Mouse (Mus musculus) right cerebral cortex, postnatal 14 days (tissue): ENCODE data around the gene Btd.

Experiments
- DNase-seq: peaks from one replicate; pipeline ENCODE4 v3.0.0; 2022

Btd gene

DNA sequence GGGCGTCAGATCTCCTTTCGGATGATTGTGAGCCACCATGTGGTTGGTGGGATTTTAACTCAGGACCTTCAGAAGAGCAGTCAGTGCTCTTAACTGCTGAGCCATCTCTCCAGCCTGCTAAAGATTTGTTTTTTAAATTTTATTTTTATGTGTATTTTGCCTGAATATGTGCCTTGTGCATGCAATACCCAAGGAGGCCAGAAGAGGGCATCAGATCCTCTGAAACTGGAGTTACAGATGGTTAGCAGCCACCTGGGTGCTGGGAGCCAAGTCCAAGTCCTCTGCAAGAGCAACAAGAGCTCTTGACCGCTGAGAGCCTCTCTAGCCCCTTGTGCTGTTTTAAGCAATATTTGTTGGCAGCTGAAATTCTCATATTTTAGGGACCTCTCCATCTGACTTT, 9.5 kb downstream of the Btd start:
- no peak for DNase-seq

DNA sequence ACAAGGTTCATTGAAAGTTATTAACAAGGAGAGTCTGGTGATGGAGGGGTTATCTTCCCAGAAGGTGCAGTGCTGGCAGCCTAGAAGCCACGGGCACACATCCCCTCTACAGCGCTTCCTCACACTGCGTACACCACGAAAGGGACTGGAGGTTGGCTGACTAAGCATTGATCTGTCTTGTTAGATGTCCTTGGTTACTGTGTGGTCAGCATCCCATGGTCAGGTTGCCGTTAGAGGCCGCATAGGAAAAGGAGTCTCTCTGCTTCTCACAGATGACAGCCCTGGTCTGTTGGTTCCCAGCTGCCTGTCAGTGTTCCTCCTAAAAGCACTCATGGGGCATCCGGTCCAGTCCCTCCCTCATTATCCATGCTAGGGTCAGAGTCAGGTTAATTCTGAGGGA, 10.4 kb downstream of the Btd start:
- DNase-seq: no peak

DNA sequence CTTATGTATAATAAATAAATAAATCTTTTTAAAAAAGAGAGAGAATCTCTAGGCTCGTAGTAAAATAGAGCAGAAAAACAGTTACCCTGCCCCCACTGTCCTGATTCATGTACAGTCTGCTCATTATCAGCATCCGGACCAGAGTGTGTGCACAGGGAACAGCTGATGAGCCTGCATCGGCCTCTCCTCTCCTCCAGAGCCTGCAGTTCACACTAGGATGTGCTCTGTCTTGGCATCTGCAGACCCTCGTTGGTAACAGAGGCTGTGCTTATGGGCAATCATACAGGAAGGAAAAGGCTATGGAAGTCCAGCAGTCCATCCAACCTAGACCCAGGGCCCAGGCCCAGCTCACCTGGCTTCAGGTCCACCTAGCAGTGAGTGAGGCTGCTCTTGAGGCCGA, 11.3 kb downstream of the Btd start:
- DNase-seq: no peak

DNA sequence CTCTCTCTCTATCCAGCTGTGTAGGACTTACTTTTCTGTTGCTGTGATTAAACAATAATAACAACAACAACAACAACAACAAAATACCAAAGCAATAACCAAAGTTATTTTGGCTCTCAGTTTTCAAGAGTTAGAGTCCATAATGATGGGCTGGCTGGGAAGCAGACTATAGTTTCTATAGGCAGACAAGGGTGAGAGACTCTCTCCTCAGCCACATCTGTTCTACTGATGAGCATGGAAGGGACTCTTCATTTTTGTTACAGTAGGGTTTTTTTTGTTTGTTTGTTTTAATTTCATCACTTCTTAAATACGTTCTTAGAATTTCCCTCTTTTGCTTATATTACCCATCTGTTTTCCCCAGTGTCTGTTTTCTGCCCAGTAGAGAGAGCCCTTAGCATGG, 11.8 kb downstream of the Btd start:
- no peak for DNase-seq

DNA sequence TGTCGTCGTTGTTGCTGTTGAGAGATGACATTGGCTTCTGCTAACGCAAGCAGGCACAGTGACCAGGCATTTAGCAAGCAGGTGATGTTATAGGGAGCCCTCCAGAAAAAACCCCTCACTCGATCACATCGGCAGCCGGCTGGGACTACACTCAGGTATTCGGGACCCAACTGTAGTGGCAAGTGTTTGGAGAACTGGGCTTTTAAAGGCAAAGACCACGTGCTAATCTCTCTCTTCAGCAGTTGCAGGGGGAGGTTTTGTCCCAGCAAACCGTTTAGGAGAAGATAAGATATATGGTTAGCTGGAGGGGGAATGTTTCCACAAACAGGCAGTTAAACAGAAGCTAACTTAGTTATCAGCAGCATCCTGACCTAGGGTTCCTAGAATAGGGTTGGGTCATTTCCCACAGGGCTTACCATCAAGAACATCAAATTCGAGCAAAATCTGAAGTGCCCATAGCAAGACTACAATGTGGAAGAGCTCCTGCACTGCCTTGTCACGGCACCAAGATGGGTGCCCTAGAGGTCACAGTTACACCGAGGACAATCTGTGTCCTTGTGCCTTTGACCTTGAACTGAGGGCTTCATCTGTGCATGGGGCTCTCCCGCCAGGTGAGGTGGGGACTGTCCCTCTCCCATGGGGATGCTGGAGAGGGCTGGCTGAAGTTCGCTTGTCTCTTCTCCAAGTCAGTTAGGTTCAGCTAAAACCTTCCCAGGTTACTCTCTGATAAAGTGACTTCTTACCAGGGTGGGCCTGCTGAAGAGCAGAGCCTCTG, 12.5 kb downstream of the Btd start:
- DNase-seq: no peak

DNA sequence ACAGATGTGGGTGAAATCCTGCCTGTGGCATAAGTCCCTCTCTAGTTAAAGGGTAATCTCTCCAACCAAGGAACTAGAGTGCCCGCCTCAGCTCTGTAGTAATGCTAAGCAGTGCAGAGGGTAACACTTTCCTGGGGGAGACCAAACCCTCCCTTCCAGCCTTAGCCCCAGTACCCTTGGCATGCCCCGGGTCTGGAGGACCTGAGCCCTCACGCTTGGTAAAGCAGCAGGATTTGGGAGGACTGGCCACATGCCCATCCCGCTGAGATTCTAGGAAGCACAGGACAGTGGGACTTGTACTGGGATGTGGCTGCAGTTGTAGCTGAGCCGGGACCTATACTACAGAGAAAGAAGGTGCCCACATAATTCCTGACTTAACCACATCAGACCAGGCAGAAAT, 14.0 kb downstream of the Btd start:
- no peak for DNase-seq

DNA sequence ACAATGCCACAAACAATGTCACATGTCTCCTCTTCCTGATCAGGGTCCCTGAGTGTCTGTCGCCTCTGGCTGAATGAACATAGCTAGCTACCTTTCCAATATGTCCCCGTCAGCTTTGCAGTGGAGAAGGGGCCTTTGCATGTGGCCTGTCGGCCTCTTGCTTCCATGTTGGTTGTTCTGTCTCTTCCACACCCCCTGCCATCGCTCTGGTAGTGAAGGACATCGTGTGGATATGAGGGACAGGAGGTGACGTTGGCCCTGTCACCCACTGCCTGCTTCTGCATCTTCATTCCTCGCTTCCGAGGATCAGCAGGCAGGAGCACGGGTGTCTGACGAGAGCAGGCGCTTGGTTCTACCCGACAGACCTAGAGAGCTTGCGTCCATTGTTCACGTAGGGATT, 14.6 kb downstream of the Btd start:
- DNase-seq: no peak

DNA sequence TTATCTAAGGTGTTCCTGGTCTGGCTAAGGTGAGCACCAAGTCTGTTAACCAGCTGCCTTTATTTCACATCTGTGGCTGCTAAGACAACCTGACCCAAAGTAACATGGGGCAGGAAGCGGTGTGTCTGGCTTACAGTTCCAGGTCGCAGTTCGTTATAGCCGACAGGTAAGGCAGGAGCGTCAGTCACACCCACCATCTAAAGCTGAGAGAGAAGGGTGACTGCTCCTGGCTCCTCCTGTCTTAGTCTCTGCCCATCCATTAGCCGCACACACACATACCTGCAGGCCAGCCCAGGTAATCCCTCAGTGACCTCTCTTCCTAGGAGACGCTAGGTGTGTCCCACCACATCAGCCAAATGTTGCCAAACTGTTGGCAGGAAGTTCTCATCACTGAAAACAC, 15.6 kb downstream of the Btd start:
- no peak for DNase-seq

DNA sequence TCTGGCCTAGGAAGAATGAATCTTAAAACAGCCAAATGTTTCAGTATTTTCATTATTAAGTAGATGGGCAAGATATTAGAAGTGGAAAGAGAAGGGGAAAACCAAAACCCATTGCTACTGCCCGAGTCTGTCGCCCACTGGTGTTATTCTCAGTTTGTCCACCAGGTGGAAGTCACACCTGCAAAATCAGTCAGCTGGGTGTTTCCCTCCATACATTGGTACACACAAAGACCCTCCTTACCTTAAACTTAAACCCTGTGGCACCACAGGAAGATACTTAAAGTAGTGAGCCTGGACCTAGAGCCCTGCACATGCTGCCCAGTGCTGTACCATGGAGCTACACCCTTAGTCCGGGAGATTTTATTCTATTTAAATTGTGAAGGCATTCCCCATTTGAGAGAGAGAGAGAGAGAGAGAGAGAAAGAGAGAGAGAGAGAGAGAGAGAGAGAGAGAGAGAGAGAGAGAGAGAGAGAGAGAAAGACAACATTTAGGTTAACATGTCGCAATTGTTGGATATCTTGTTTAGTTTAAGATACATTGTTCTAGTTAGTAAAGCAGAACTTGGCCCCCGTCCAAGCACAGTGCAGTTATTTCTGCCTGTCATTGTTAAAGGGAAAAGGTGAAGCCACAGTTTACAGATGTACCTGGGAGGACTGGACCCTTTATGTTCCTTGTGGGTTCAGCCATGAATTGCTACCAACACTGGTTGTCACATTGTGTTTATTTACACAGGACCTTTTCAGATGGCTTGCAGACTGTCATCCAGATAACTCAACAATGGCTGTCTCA, 16.2 kb downstream of the Btd start:
- peak; percentile 68 for DNase-seq

DNA sequence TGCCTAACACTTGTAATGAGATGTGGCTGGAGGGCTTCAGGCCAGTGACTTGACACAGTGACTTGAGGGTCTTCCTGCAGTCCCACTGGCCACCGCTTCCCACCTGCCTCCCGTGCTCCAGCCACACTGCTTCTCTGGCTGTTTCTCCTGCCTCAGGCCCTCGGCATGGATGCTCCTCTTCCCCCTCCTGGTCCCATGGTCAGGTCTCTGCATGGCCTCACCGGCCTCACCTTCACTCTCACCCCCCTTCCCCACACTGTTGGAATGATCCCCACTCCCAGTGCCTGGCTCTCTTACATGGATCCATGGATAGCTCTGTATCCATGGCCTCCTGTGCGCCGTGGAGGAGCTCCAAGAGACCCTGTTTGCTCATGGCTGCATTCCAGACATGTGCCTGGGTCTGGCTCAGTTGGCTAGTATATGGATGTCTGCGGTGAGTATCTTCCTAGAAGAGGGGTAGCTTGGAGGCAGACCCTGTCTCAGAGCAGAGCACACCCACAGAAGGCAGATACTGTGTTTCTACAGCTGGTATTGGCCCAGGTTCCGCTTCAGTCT, 17.4 kb downstream of the Btd start:
- DNase-seq: no peak

DNA sequence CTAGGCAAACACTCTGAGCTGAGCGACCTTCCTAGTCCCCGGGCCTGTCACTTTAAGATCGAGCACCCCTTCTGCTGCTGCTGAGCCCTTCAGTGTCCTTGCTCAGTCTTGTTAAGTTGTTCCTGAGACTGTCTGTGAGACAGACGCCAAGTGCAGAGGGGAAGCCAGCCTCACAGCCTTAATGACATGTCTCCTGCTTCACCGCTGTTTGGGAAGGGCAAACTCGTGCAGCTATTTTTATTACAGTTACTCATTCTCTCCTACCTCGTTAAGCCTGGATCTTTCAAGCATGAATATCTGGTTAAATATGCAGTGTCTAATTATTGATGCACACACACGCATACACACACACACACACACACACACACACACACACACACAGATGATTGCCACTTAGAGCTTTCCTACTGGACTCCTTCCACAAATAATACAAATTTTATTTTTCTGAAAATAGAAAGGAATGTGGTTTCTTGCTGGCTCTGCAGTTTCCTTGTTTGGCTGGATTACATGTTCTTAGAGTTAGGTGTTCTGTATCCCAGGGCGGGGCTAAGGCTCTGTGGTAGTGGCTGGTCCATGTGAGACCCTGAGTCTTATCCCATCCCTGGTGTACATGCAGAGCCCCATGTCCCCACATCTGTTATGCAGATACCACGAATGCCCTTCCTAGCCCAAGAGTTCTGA, 18.8 kb downstream of the Btd start:
- DNase-seq: no peak

DNA sequence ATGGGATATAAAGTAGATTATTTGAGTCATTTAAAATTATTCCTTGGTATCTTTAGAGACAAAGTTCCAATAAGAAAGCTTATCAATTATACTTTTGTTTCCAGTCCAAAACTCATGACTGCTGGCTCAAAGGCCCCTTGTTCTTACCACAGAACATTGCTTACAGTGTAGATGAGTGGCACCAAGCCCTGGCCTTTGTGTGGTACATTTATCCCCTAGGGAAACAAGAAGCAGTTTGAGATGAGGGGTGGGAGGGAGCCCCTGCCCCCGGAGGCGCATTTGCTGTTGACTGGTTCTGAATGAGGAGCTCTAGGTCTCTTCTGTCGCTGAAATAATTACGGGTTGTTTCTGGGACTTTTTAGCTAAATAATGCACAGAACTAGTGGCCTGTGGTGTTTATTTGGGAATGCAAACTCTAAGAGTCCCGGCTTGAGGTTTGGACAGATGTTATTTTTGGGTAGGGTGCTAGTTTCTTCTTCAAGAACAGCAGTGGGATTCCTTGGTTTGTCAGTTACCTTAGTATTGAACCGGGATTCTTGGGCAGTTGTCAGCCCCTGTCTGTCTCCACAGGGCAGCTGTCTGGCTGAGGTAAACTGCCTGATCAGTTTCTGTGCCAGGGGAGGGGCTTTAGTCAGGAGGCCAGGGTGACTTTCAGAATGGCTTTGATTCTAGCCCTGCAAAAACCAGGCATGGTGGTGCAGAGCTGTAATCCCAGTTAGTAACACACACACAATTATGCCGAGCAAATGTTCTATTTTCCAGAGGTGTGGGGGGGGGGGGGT, 19.7 kb downstream of the Btd start:
- DNase-seq: no peak

DNA sequence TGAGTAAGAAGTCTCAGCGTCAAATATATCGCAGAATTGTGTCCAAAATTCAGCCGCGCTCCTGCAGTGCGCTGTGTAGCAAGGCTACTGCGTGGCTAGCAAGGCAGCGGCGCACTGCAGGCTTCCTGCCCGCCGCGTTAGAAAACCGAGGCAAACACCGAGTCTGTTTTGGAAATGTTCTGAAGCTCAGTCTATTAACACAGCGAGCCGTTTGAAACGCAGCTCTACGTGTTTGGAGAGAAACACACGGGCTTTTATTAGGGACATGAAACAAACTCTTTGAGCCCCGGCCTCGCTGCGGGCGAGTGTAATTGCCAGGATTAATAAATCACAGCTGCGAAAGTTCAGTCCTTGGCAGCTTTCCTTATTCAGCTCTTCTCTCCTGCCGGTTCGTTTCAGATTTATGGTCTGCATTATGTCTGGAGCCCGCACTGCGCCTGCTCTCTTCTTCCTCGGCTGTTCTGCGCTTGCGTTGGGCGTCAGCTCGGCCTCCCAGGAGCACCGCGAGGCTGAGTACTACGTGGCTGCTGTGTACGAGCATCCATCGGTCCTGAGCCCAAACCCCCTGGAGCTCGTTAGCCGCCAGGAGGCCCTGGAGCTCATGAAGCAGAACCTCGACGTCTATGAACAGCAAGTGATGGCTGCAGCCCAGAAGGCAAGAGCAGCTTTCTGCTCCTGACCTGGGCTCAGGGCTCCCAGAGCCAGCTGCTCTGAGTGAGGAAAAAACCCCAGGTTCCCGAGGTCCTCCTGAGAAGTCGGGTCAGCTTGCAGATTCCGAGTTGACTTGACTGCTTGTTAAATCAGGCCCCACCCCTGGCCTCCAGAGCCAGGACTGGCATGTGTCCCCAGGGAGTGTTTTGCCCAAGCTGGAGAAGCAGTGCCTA, 21.1 kb downstream of the Btd start:
- DNase-seq: peak; percentile 83

DNA sequence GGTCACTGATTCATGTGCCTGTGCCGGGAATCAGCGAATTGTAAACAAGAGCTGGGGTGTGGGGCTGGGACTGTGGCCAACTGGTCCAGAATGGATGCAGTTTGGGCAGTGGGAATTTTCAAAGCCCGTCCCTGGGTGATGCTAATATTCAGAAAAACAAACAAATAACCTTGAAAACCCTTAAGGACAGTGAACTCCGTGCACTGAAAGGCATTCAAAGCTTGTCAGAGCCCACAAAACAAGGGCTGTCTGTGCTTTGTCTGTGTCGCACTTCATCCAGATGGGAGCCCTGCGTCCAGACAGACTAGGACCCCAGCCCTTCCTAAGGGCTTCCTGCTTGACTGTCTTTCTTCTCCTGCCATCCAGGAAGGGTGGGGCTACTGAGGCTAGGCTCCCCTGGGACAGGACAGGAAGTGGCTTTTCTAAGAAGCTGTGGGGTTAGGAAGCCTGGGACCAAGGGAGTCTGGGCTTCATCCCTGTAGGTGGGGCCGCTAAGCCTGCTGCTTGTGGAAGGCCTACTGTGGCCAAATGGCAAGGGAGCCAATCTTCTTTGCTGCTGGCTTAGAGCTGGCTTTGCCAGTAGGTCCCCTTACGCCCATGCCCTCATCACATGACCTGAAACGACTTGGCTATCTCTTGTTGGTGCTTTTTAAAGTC, 21.9 kb downstream of the Btd start:
- peak; percentile 55 for DNase-seq

DNA sequence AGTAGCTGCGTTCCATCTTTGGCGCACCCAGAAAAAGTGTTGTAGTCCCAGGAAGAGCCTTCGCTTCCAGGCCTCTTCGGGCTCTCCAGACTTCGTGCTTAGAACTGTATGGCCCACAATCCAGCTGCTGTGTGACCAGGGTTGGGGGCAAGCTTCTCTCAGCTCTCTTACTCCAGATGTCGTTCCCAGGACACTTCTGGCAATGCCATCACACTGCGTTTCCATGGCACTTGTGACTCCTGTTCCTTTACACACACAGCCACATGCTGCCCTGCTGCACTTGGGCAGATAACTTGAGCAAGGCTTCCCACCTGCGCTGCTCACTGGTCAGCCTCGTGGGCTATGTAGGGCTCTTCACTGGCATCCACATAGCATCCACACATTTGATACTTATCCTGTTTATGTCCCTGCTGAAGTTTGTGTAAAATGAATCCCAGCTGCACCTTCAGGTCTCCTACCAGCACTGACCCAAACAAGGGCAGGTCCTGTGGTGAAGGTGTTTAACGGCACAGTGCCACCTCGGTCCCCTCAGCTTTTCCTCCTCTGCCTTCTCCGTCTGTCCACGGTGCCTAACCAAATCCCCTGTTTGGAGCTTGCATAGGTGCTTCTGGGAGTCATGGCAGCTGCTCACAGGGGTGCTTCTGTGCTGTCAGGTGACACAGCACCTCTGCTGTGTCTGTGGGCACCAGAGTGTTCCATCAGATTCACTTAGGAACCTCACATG, 22.7 kb downstream of the Btd start:
- DNase-seq: no peak

DNA sequence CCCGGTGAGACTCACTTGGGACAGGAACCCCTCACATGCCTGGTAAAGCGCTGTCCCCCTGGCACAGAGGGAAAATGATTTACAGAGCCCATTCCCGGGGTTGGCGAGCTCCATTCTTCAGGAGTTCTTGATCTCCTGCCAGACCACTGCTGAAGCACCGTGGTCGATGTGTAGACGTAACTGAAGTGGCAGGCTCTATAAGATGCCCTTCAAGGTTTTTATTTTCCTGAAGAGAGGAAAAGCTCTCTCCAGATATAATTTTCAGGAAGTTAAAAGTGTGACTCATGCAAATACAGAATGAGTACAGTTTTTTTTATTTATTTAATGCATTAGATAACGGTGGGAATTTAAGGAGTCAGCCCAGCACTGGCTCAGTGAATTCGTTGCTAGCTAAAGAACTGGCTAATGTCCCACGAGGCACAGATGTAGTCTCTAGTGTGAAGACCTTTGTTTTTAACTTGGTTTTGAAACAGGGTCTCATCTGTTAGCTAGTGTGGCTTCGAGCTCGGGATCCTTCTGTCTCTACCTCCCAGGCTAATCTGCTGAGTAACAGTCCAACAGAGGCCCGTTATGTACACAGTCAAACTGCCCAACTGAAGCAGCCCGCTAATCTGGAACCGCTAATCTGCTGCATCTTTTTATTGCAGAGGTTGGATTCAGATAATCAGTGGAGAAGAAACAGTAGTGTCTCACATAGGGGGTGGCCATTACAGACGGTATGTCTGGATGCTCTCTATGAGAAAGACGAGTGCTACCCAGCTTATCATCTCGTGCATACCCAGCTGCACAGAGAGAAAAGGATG, 23.5 kb downstream of the Btd start:
- DNase-seq: no peak

DNA sequence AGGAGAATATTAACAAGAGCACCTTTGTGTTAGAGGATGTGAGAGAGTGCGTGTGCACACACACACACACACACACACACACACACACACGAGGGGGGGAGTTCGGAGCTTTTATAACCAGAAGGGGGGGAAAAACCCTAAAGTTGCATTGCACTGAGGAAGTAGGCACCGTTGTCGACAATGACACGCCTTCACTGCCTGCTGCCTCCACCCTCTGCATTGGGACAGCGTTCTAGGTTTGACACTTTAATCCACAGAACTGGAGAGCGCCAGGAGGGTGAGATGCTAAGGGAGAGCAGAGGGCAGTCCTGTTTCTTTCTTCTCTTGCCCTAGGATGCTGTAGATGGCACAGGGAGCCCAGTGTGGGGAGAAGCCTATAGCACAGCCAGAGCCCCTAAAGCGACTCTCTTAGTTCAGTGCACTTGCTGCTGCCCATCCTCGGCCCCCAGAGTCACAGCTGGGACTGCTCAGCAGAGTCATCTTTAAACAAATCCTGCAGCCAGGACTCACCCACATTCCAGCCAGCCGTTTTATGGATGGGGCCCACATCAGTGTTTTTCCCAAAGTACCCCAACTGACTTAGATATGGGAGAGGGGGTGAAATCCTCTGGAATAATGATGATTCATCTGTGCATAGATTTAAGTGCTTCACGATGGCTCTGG, 24.2 kb downstream of the Btd start:
- no peak for DNase-seq

DNA sequence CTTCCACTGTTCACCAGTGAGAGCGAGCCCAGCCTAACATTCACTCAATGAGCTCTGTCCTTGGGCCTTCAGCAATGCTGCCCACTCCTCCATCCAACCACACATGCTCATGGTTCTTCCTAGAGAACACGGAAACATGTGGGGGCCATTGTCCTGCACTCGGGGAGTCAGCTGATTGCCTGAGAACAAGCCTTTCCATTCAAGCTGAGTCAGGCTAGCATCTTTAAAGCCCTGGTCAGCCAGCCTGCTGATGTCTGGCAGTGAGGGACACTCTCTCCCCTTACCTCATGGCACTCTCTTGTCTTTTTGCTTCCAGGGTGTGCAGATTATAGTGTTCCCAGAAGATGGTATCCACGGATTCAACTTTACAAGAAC, 24.7 kb downstream of the Btd start:
- no peak for DNase-seq
